Mouse (Mus musculus) lung, adult 2 months (tissue): ENCODE results near the gene 4930451I11Rik.

ENCODE experiments used
- CTCF ChIP-seq: fragments of 200-500 bp; IDR thresholded peaks from 2 replicates; pipeline ENCODE4 v1.5.1; 2011; ENCODE audit warnings: mild to moderate bottlenecking, low read length, control low read depth; ENCODE audit not compliant: insufficient read depth
- POLR2A ChIP-seq: fragments of 200-500 bp; IDR thresholded peaks from 2 replicates; pipeline ENCODE4 v1.6.1; 2011; ENCODE audit warnings: low read depth, mild to moderate bottlenecking, control low read depth, low read length, borderline replicate concordance; ENCODE audit errors: extremely low read depth

- TF ChIP-seq POLR2A, result no peak
- TF ChIP-seq CTCF, result no peak
These were observed 37.2 kb downstream of the 4930451I11Rik start for GRCm38 (mm10) chr7:126794271-126794605.
